Mouse (Mus musculus) limb, embryonic 11.5 days (tissue): Measurements from ENCODE around the gene Gpr152. TPM values are rescaled to one million over a fixed set of nuclear protein-coding genes. Genes with fewer than 3 reads are reported as not detected.

ENCODE experiments used
- ATAC-seq: fragments of 200-750 bp; cut with Nextera tagmentation; 2 replicates; pipeline ENCODE4 v1.8.0; 2017; ENCODE audit warnings: low read depth; ENCODE audit not compliant: insufficient number of reproducible peaks, low FRiP score, low TSS enrichment
- DNase-seq: peaks from one replicate; pipeline ENCODE4 v3.0.0-alpha.2; 2015; ENCODE audit warnings: low spot score
- H3K27ac ChIP-seq: fragments of 300-500 bp; sonication (generic); replicated peaks from 2 replicates; pipeline ENCODE4 v1.5.1; 2014; ENCODE audit warnings: low read depth, mild to moderate bottlenecking, low read length
- H3K27me3 ChIP-seq: fragments of 300-500 bp; sonication (generic); 2 replicates; pipeline ENCODE4 v1.6.1; 2014; ENCODE audit warnings: mild to moderate bottlenecking, low read length, mixed read lengths; ENCODE audit not compliant: control insufficient read depth, insufficient read depth
- H3K36me3 ChIP-seq: fragments of 300-500 bp; sonication (generic); 2 replicates; pipeline ENCODE4 v1.6.1; 2014; ENCODE audit warnings: mild to moderate bottlenecking, low read length, moderate library complexity, mixed read lengths; ENCODE audit not compliant: control insufficient read depth, insufficient read depth
- H3K4me1 ChIP-seq: fragments of 300-500 bp; sonication (generic); 2 replicates; pipeline ENCODE4 v1.6.1; 2014; ENCODE audit warnings: low read length, mixed read lengths; ENCODE audit not compliant: control insufficient read depth, insufficient read depth
- H3K4me2 ChIP-seq: fragments of 300-500 bp; sonication (generic); 2 replicates; pipeline ENCODE4 v1.6.1; 2014; ENCODE audit warnings: low read depth, mild to moderate bottlenecking, moderate library complexity; ENCODE audit not compliant: severe bottlenecking
- H3K4me3 ChIP-seq: fragments of 300-500 bp; sonication (generic); 2 replicates; pipeline ENCODE4 v1.5.1; 2014; ENCODE audit warnings: low read depth, low read length
- H3K9ac ChIP-seq: fragments of 300-500 bp; sonication (generic); 2 replicates; pipeline ENCODE4 v1.6.1; 2014; ENCODE audit warnings: mild to moderate bottlenecking, low read length
- H3K9me3 ChIP-seq: fragments of 300-500 bp; sonication (generic); 2 replicates; pipeline ENCODE4 v1.6.1; 2016; ENCODE audit warnings: low read length; ENCODE audit not compliant: control insufficient read depth
- WGBS: fragments of 180-500 bp; shearing (Covaris S2); extraction: QIAGEN DNeasy Blood & Tissue Kit; methylation state at CpG from one replicate; pipeline ENCODE4 v1.1.7; 2014; 5-methylcytosine and 5-hydroxymethylcytosine counted together
- polyA plus RNA-seq: library from polyadenylated mRNA; unstranded; fragments of >200 nt; fragmentation: Nextera tagmentation; extraction: Ambion mirVana; gene quantifications from 2 replicates; pipeline ENCODE4 v1.2.1, GENCODE M21; 2014

The Gpr152 gene
- polyA plus RNA-seq, 1 experiment from 2014 or later: not detected

GRCm38 (mm10) chr19:4102626-4103025 lies 37.0 kb upstream of the Gpr152 start:
- ATAC-seq: no peak
- 95% methylated on average over 12 of the region's 12 CpGs for WGBS

DNA sequence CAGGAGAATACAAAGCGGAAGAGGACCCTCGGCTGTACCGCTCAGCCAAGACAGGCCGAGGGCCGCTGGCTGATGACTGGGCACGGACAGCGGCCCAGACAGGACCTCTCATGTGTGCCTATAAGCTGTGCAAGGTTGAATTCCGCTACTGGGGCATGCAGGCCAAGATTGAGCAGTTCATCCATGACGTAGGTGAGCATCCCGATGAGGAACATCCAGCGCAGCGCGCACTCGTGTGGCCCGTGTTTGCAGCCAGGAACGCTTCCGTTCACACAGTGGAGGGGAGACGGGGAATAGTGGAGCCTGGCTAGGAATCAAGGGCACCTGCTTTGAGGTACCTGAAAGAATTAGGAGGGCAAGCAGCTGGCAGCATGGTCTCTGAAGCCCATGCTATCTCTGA lies 36.3 kb upstream of the Gpr152 start:
- no peak for DNase-seq
- H3K4me1 ChIP-seq: peaks cover 24% of the 10 kb centered on the region
- no peak overlapping the region for H3K4me2 ChIP-seq
- no peaks in the 10 kb centered on the region for H3K36me3 ChIP-seq
- H3K27me3 ChIP-seq: peaks cover 22% of the 10 kb centered on the region
- no peaks in the 10 kb centered on the region for H3K9me3 ChIP-seq
- ATAC-seq: no peak
- no peak overlapping the region for H3K9ac ChIP-seq
- WGBS: 94% methylated on average over 18 of the region's 18 CpGs
- no peak overlapping the region for H3K4me3 ChIP-seq
- no peak overlapping the region for H3K27ac ChIP-seq

More at GRCm38 (mm10) chr19:4102626-4103025, 37.0 kb upstream of the Gpr152 start:
- Histone ChIP-seq H3K27ac (no peak overlapping the region), H3K4me1 (peaks cover 24% of the 10 kb centered on the region), H3K9me3 (no peaks in the 10 kb centered on the region), H3K27me3 (peaks cover 22% of the 10 kb centered on the region), H3K4me3 (no peak overlapping the region), H3K9ac (no peak overlapping the region), H3K4me2 (no peak overlapping the region), H3K36me3 (no peaks in the 10 kb centered on the region)
- no peak for DNase-seq

- whole genome bisulfite sequencing: 53% methylated on average over 3 of the region's 3 CpGs
- no peak for DNase-seq
These were observed 35.8 kb upstream of the Gpr152 start for GRCm38 (mm10) chr19:4103792-4104191.

GRCm38 (mm10) chr19:4104675-4105194 lies 34.9 kb upstream of the Gpr152 start:
- no peak overlapping the region for H3K27ac ChIP-seq
- no peak overlapping the region for H3K9ac ChIP-seq
- peaks cover 21% of the 10 kb centered on the region for H3K27me3 ChIP-seq
- WGBS: 88% methylated on average over 16 of the region's 16 CpGs
- H3K36me3 ChIP-seq: no peaks in the 10 kb centered on the region
- DNase-seq (no peak), ATAC-seq (no peak)
- H3K4me1 ChIP-seq: peaks cover 14% of the 10 kb centered on the region
- no peaks in the 10 kb centered on the region for H3K9me3 ChIP-seq
- H3K4me3 ChIP-seq: no peak overlapping the region
- no peak overlapping the region for H3K4me2 ChIP-seq

More at GRCm38 (mm10) chr19:4103792-4104191, 35.8 kb upstream of the Gpr152 start:
- Histone ChIP-seq H3K4me2 (no peak overlapping the region), H3K4me3 (no peak overlapping the region), H3K9me3 (no peaks in the 10 kb centered on the region), H3K9ac (no peak overlapping the region), H3K27ac (no peak overlapping the region), H3K4me1 (peaks cover 22% of the 10 kb centered on the region), H3K36me3 (no peaks in the 10 kb centered on the region), H3K27me3 (peaks cover 22% of the 10 kb centered on the region)
- ATAC-seq: no peak

DNA sequence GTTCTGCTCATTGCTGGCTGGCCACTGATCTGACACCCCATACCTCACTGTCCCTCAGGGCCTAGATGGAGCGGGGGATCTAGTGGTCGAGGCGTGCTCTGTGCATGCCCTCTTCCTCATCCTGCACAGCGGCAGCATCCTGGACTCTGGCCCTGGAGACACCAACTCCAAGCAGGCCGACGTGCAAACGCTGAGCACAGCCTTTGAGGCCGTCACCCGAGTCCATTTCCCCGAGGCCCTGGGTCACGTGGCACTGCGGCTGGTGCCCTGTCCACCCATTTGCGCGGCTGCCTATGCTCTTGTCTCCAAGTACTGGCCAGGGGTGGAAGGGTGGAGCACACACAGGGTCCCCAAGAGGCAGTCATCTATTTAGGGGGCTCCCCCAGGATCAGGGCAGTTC lies 32.9 kb upstream of the Gpr152 start:
- no peak overlapping the region for H3K9ac ChIP-seq
- no peak overlapping the region for H3K4me3 ChIP-seq
- peaks cover 6% of the 10 kb centered on the region for H3K27me3 ChIP-seq
- WGBS: 93% methylated on average over 14 of the region's 14 CpGs
- no peak overlapping the region for H3K27ac ChIP-seq
- no peaks in the 10 kb centered on the region for H3K36me3 ChIP-seq
- ATAC-seq: no peak
- H3K4me2 ChIP-seq: no peak overlapping the region
- H3K4me1 ChIP-seq: peaks cover 3% of the 10 kb centered on the region; the same call in 1 of the 2 replicates
- DNase-seq: no peak
- no peaks in the 10 kb centered on the region for H3K9me3 ChIP-seq

DNA sequence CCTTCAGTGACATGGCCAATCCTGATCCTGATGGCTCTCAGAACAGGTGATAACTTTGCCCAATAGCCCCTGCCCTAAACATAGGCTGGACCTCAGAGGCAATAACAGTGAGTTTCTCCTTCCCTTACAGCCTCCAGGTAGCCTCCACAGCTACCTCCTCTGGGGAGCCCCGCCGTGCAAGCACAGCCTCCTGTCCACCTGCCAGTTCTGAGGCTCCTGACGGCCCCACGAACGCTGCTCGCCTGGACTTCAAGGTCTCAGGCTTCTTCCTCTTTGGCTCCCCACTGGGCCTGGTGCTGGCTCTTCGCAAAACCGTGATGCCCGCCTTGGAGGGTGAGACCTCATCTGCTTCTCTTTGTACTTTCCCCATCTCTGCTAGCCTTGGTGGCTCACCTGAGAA lies 31.1 kb upstream of the Gpr152 start:
- H3K4me3 ChIP-seq: no peak overlapping the region

GRCm38 (mm10) chr19:4112063-4112960 lies 27.3 kb upstream of the Gpr152 start:
- H3K27me3 ChIP-seq: no peaks in the 10 kb centered on the region
- no peaks in the 10 kb centered on the region for H3K9me3 ChIP-seq
- H3K9ac ChIP-seq: no peak overlapping the region
- H3K36me3 ChIP-seq: peaks cover 15% of the 10 kb centered on the region; the same call in 1 of the 2 replicates
- DNase-seq: no peak
- H3K4me3 ChIP-seq: no peak overlapping the region
- H3K4me2 ChIP-seq: no peak overlapping the region
- H3K27ac ChIP-seq: no peak overlapping the region
- 94% methylated on average over 26 of the region's 26 CpGs for WGBS
- ATAC-seq: no peak
- peaks cover 12% of the 10 kb centered on the region for H3K4me1 ChIP-seq

More for the DNA sequence above, 31.1 kb upstream of the Gpr152 start:
- Histone ChIP-seq H3K9me3 (no peaks in the 10 kb centered on the region), H3K27me3 (no peaks in the 10 kb centered on the region), H3K4me2 (no peak overlapping the region), H3K4me1 (peaks cover 7% of the 10 kb centered on the region), H3K36me3 (peaks cover 8% of the 10 kb centered on the region; the same call in 1 of the 2 replicates), H3K9ac (no peak overlapping the region), H3K27ac (no peak overlapping the region)
- WGBS: 88% methylated on average over 9 of the region's 9 CpGs
- DNase-seq: no peak
- no peak for ATAC-seq

DNA sequence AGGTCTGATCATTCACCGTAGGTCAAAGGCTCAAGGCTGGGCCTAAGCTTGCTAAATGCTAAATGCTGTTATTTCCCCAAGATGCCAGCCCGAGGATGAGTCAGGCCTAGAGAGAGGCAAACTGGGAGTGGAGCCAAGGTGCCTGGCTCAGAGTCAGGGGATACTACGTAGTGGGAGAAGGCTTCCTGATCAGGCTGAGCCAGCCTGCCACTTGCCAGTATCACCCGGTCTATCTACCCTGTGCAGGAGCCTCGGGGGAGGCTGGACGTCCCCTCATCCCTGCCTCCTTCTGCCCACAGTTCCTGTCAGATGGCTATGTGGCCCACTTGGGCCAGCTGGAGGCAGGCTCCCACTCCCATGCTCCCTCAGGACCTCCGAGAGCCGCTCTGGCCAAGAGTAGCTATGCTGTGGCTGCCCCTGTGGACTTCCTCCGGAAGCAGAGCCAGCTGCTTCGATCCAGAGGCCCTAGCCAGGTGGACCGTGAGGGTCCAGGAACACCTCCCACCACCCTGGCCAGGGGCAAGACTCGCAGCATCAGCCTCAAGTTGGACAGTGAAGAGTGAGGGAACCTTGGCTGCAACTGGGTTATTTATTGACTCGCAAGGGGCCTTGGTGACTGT lies 26.3 kb upstream of the Gpr152 start:
- Histone ChIP-seq H3K27me3 (no peaks in the 10 kb centered on the region), H3K9me3 (no peaks in the 10 kb centered on the region), H3K27ac (peak overlapping the region; percentile 45; the same call in 1 of the 2 replicates), H3K4me3 (no peak overlapping the region), H3K4me2 (peak overlapping the region; percentile 10; the same call in 1 of the 2 replicates), H3K4me1 (peaks cover 12% of the 10 kb centered on the region), H3K9ac (no peak overlapping the region), H3K36me3 (peaks cover 17% of the 10 kb centered on the region; the same call in 1 of the 2 replicates)
- 78% methylated on average over 13 of the region's 13 CpGs for WGBS
- no peak for ATAC-seq
- no peak for DNase-seq
